Mouse (Mus musculus) neural tube, embryonic 13.5 days (tissue): ENCODE results near the gene Faf2. TPM values are rescaled to one million over a fixed set of nuclear protein-coding genes. Genes with fewer than 3 reads are reported as not detected.

ENCODE experiments used
- ATAC-seq: fragments of 200-750 bp; cut with Nextera tagmentation; 2 replicates; pipeline ENCODE4 v1.8.0; 2017; ENCODE audit warnings: low read depth, mild to moderate bottlenecking, moderate TSS enrichment, moderate library complexity
- H3K27ac ChIP-seq: fragments of 300-500 bp; sonication (generic); replicated peaks from 2 replicates; pipeline ENCODE4 v1.5.1; 2015; ENCODE audit warnings: moderate library complexity, mild to moderate bottlenecking, inconsistent platforms
- H3K27me3 ChIP-seq: fragments of 300-500 bp; sonication (generic); 2 replicates; pipeline ENCODE4 v1.6.1; 2015; ENCODE audit warnings: mild to moderate bottlenecking, inconsistent platforms
- H3K36me3 ChIP-seq: fragments of 300-500 bp; sonication (generic); 2 replicates; pipeline ENCODE4 v1.6.1; 2015; ENCODE audit warnings: mild to moderate bottlenecking, inconsistent platforms
- H3K4me1 ChIP-seq: fragments of 300-500 bp; sonication (generic); replicated peaks from 2 replicates; pipeline ENCODE4 v1.6.1; 2015; ENCODE audit warnings: inconsistent platforms
- H3K4me2 ChIP-seq: fragments of 300-500 bp; sonication (generic); 2 replicates; pipeline ENCODE4 v1.6.1; 2015; ENCODE audit warnings: inconsistent platforms, mild to moderate bottlenecking, moderate library complexity
- H3K4me3 ChIP-seq: fragments of 300-500 bp; sonication (generic); 2 replicates; pipeline ENCODE4 v1.5.1; 2015; ENCODE audit warnings: mild to moderate bottlenecking, inconsistent platforms
- H3K9ac ChIP-seq: fragments of 300-500 bp; sonication (generic); 2 replicates; pipeline ENCODE4 v1.6.1; 2015; ENCODE audit warnings: moderate library complexity, mild to moderate bottlenecking, inconsistent platforms
- H3K9me3 ChIP-seq: fragments of 300-500 bp; sonication (generic); 2 replicates; pipeline ENCODE4 v1.6.1; 2016; ENCODE audit warnings: inconsistent platforms
- WGBS: fragments of 180-500 bp; shearing (Covaris S2); methylation state at CpG from one replicate; pipeline ENCODE4 v1.1.7; 2015; 5-methylcytosine and 5-hydroxymethylcytosine counted together
- polyA plus RNA-seq: library from polyadenylated mRNA; unstranded; fragments of >200 nt; fragmentation: Nextera tagmentation; extraction: Ambion mirVana; gene quantifications from 2 replicates; pipeline ENCODE4 v1.2.1, GENCODE M21; 2015

Gene Faf2
- polyA plus RNA-seq, 1 experiment from 2014 or later: 64.5 TPM

- Histone ChIP-seq H3K4me1 (peaks cover 45% of the 10 kb centered on the region), H3K9me3 (no peaks in the 10 kb centered on the region), H3K27me3 (no peaks in the 10 kb centered on the region), H3K4me2 (peak overlapping the region; percentile 87), H3K36me3 (peaks cover 50% of the 10 kb centered on the region), H3K4me3 (peak overlapping the region; percentile 97), H3K9ac (peak overlapping the region; percentile 98), H3K27ac (no peak overlapping the region)
- WGBS: 44% methylated on average over 2 of the region's 2 CpGs
- no peak for ATAC-seq
Measured at GRCm38 (mm10) chr13:54685174-54685573, 63.6 kb downstream of the Faf2 start.

- Histone ChIP-seq H3K36me3 (peaks cover 38% of the 10 kb centered on the region), H3K9me3 (no peaks in the 10 kb centered on the region), H3K4me3 (peak overlapping the region; percentile 97), H3K4me1 (peaks cover 56% of the 10 kb centered on the region), H3K4me2 (peak overlapping the region; percentile 87), H3K27me3 (no peaks in the 10 kb centered on the region), H3K27ac (peak overlapping the region; percentile 99), H3K9ac (peak overlapping the region; percentile 98)
- no peak for ATAC-seq
- 7% methylated on average over 19 of the region's 19 CpGs for WGBS
Measured at GRCm38 (mm10) chr13:54686139-54687053, 64.8 kb downstream of the Faf2 start.

GRCm38 (mm10) chr13:54687096-54687495 lies 65.5 kb downstream of the Faf2 start:
- H3K4me3 ChIP-seq: peak overlapping the region; percentile 97
- H3K9ac ChIP-seq: peak overlapping the region; percentile 98
- H3K9me3 ChIP-seq: no peaks in the 10 kb centered on the region
- ATAC-seq: peak; percentile 77
- H3K4me1 ChIP-seq: peaks cover 63% of the 10 kb centered on the region
- under 1% methylated on average over 34 of the region's 35 CpGs for WGBS
- H3K36me3 ChIP-seq: peaks cover 31% of the 10 kb centered on the region
- H3K27me3 ChIP-seq: no peaks in the 10 kb centered on the region
- H3K27ac ChIP-seq: peak overlapping the region; percentile 99
- peak overlapping the region; percentile 87 for H3K4me2 ChIP-seq

- WGBS: under 1% methylated on average over 79 of the region's 82 CpGs
Measured at GRCm38 (mm10) chr13:54687575-54688424, 66.2 kb downstream of the Faf2 start.

GRCm38 (mm10) chr13:54690151-54690740 lies 68.7 kb downstream of the Faf2 start:
- no peaks in the 10 kb centered on the region for H3K36me3 ChIP-seq
- H3K4me1 ChIP-seq: peaks cover 57% of the 10 kb centered on the region
- H3K4me2 ChIP-seq: no peak overlapping the region
- no peaks in the 10 kb centered on the region for H3K9me3 ChIP-seq
- H3K27ac ChIP-seq: no peak overlapping the region
- no peak for ATAC-seq
- no peaks in the 10 kb centered on the region for H3K27me3 ChIP-seq
- no peak overlapping the region for H3K9ac ChIP-seq
- no peak overlapping the region for H3K4me3 ChIP-seq
- 92% methylated on average over 8 of the region's 8 CpGs for WGBS

More at GRCm38 (mm10) chr13:54687575-54688424, 66.2 kb downstream of the Faf2 start:
- Histone ChIP-seq H3K9me3 (no peaks in the 10 kb centered on the region), H3K4me3 (peak overlapping the region; percentile 97), H3K27ac (peak overlapping the region; percentile 99), H3K4me2 (peak overlapping the region; percentile 87), H3K36me3 (peaks cover 24% of the 10 kb centered on the region), H3K9ac (peak overlapping the region; percentile 98), H3K27me3 (no peaks in the 10 kb centered on the region), H3K4me1 (peaks cover 70% of the 10 kb centered on the region)
- peak; percentile 91 for ATAC-seq

GRCm38 (mm10) chr13:54691737-54692136 lies 70.2 kb downstream of the Faf2 start:
- peak overlapping the region; percentile 90 for H3K4me2 ChIP-seq
- H3K27ac ChIP-seq: no peak overlapping the region
- H3K9me3 ChIP-seq: no peaks in the 10 kb centered on the region
- no peaks in the 10 kb centered on the region for H3K36me3 ChIP-seq
- H3K4me3 ChIP-seq: no peak overlapping the region
- H3K27me3 ChIP-seq: no peaks in the 10 kb centered on the region
- H3K4me1 ChIP-seq: peaks cover 46% of the 10 kb centered on the region
- no peak overlapping the region for H3K9ac ChIP-seq
- ATAC-seq: no peak

GRCm38 (mm10) chr13:54692711-54693557 lies 71.3 kb downstream of the Faf2 start:
- H3K9ac ChIP-seq: peak overlapping the region; percentile 94
- no peaks in the 10 kb centered on the region for H3K36me3 ChIP-seq
- WGBS: 15% methylated on average over 21 of the region's 21 CpGs
- H3K27me3 ChIP-seq: no peaks in the 10 kb centered on the region
- H3K4me3 ChIP-seq: peak overlapping the region; percentile 69
- H3K4me1 ChIP-seq: peaks cover 46% of the 10 kb centered on the region
- H3K9me3 ChIP-seq: no peaks in the 10 kb centered on the region
- H3K4me2 ChIP-seq: peak overlapping the region; percentile 90
- peak overlapping the region; percentile 90 for H3K27ac ChIP-seq
- no peak for ATAC-seq

- Histone ChIP-seq H3K9ac (peak within 1 kb of the TSS; percentile 94), H3K4me3 (peak within 1 kb of the TSS; percentile 69), H3K36me3 (no peaks in the 10 kb centered on the region), H3K9me3 (no peaks in the 10 kb centered on the region), H3K4me2 (peak within 1 kb of the TSS; percentile 90), H3K4me1 (peaks cover 40% of the 10 kb centered on the region), H3K27ac (peak within 1 kb of the TSS; percentile 93), H3K27me3 (no peaks in the 10 kb centered on the region)
- WGBS: under 1% methylated on average over 90 of the region's 92 CpGs
- ATAC-seq: peak; percentile 98
Measured at GRCm38 (mm10) chr13:54693558-54694347, 72.2 kb downstream of the Faf2 start, which contains the start of gene Rnf44. Gene Rnf44, minus strand, starts transcription at chr13:54693907.

GRCm38 (mm10) chr13:54694348-54695060 lies 72.9 kb downstream of the Faf2 start:
- no peaks in the 10 kb centered on the region for H3K36me3 ChIP-seq
- peak overlapping the region; percentile 65 for H3K9ac ChIP-seq
- peak overlapping the region; percentile 69 for H3K4me3 ChIP-seq
- H3K4me1 ChIP-seq: peaks cover 32% of the 10 kb centered on the region
- H3K27me3 ChIP-seq: no peaks in the 10 kb centered on the region
- 16% methylated on average over 26 of the region's 26 CpGs for WGBS
- H3K27ac ChIP-seq: peak overlapping the region; percentile 93
- no peaks in the 10 kb centered on the region for H3K9me3 ChIP-seq
- H3K4me2 ChIP-seq: peak overlapping the region; percentile 50
- peak; percentile 91 for ATAC-seq
